In genomic region chr6:117687045-117687444, GRCm38 (mm10) we compare ENCODE assay signal across 9 mouse cellular contexts.
DNase-seq lines count a peak whose midpoint lies in the region; ATAC-seq and TF ChIP-seq lines count a peak whose summit lies in the region.
"Had no signal": no experiment of that assay in that cellular context is flagged by ENCODE, and none has a peak within 500 bp of the region (broad histone marks: within the 10 kb centered on the region; RNA-seq: fewer than 3 reads in every experiment).

No protein-coding gene starts in this region.

- H3K4me1 ChIP-seq in testis, adult 2 months (ENCODE audit: control insufficient read depth, insufficient read depth, low read length) = no peaks in the 10 kb centered on the region
- H3K4me1 ChIP-seq: liver, embryonic 15.5 days had no signal

- no peak overlapping the region for H3K4me3 ChIP-seq in testis, adult 2 months (ENCODE audit: control insufficient read depth, low read depth, low read length)
- H3K4me3 ChIP-seq: liver, embryonic 15.5 days had no signal

- H3K27me3 ChIP-seq in testis, adult 2 months (ENCODE audit: control insufficient read depth, insufficient read depth, low read length) = no peaks in the 10 kb centered on the region
- H3K27me3 ChIP-seq: liver, embryonic 15.5 days had no signal

- no peak for TF ChIP-seq POLR2A in testis, adult 2 months (IDR thresholded peaks at IDR 0.05; ENCODE audit: control insufficient read depth, low read depth, low read length)

- peak; percentile 62; the same call in 1 of the 2 replicates for TF ChIP-seq CTCF in testis, adult 2 months (IDR thresholded peaks at IDR 0.05; ENCODE audit: control insufficient read depth, insufficient read depth, insufficient replicate concordance, low read depth, low read length)

- no peaks in the 10 kb centered on the region for H3K36me3 ChIP-seq in testis, adult 2 months (ENCODE audit: control insufficient read depth, insufficient read depth, low read length)
- H3K36me3 ChIP-seq: liver, embryonic 15.5 days had no signal

- DNase-seq in CD4-positive, CD25-positive, alpha-beta regulatory T cell, adult 2 months (ENCODE audit: low read depth, low spot score) = peak; percentile 52
- no peak for DNase-seq in testis, postnatal 14 days (ENCODE audit: low spot score)
- DNase-seq in kidney, postnatal 25 days = peak; percentile 46 to 52
- peak; percentile 17 to 60 for DNase-seq in spleen, postnatal 10 days (ENCODE audit: low spot score in 2 of 2)
- DNase-seq in layer of hippocampus, adult 18-20 months (ENCODE audit: low spot score in 2 of 2) = no peak

- H3K27ac ChIP-seq in testis, adult 2 months (ENCODE audit: control insufficient read depth, insufficient read depth, low read depth, low read length) = no peak overlapping the region
- H3K27ac ChIP-seq: liver, embryonic 15.5 days had no signal

- no peak for ATAC-seq in CD4-positive, CD25-positive, alpha-beta regulatory T cell, adult 4 months
- no peak for ATAC-seq in inflammation-experienced regulatory T-cells, adult 6 months

Comparison
In these comparisons a context has a peak if more than half of its experiments do, and no peak if none do; other contexts are left out.
1. DNase-seq: peak in CD4-positive, CD25-positive, alpha-beta regulatory T cell, adult 2 months (single experiment), kidney, postnatal 25 days (2 of 2) and spleen, postnatal 10 days (2 of 2); none in testis, postnatal 14 days (single experiment) and layer of hippocampus, adult 18-20 months (0 of 2).